ENCODE assay signal across 20 mouse cellular contexts in the genomic region with DNA sequence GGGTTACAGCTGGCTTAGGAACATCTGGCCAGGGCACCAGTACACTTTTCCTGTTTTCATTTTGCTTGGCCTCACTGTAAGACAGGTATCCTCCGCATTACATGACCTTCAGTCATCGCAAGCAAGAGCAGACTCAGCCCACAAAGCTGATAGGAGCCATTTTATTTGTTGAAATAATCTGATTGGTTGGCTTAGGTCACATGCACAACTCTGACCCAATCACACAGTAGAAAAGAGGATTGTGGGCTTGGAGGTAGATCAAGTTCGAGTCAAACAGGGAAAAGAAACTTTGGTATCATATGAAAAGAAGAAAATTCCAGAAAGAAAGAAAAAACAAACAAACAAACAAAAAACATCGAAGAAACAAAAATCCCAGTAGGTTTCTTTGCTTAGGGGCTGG.
"Had no signal": no experiment of that assay in that cellular context is flagged by ENCODE, and none has a peak within 500 bp of the region (broad histone marks: within the 10 kb centered on the region; RNA-seq: fewer than 3 reads in every experiment).

No protein-coding gene starts in this region.

- H3K4me1 ChIP-seq: midbrain, embryonic 10.5 days; midbrain, embryonic 13.5 days had no signal

- H3K4me2 ChIP-seq: kidney, embryonic 15.5 days; liver, embryonic 13.5 days; lung, embryonic 14.5 days; midbrain, embryonic 13.5 days had no signal

- DNase-seq: kidney, adult 11 months; kidney, adult 8-10 months; kidney, postnatal 10 days; layer of hippocampus, adult 9-11 months; liver, embryonic 13.5 days; lung, embryonic 14.5 days; lung, postnatal 36 days; right cerebral cortex, adult 18-20 months; right cerebral cortex, postnatal 14 days; right cerebral cortex, postnatal 4 days; thymus, adult 18-20 months; thymus, postnatal 36 days had no signal

- H3K36me3 ChIP-seq: kidney, embryonic 15.5 days; liver, embryonic 13.5 days; midbrain, embryonic 10.5 days; midbrain, embryonic 13.5 days had no signal

- H3K9me3 ChIP-seq: kidney, embryonic 15.5 days; liver, embryonic 13.5 days; megakaryocyte, embryonic 14.5 days; midbrain, embryonic 10.5 days; midbrain, embryonic 13.5 days had no signal

- H3K9ac ChIP-seq: kidney, embryonic 15.5 days; liver, embryonic 13.5 days; lung, embryonic 14.5 days; midbrain, embryonic 13.5 days had no signal

- H3K4me3 ChIP-seq: kidney, embryonic 15.5 days; layer of hippocampus, adult 2 months; liver, embryonic 13.5 days; megakaryocyte, embryonic 14.5 days; midbrain, embryonic 10.5 days; midbrain, embryonic 13.5 days had no signal

- H3K27ac ChIP-seq: kidney, embryonic 15.5 days; layer of hippocampus, adult 2 months; liver, embryonic 13.5 days; midbrain, embryonic 10.5 days; midbrain, embryonic 13.5 days; stomach, postnatal 0 days had no signal

- ATAC-seq: lung, postnatal 0 days; midbrain, embryonic 13.5 days; midbrain, embryonic 16.5 days had no signal

- H3K27me3 ChIP-seq: kidney, embryonic 15.5 days; liver, embryonic 13.5 days; midbrain, embryonic 13.5 days had no signal
